Mouse (Mus musculus) midbrain, embryonic 13.5 days (tissue): Measurements from ENCODE around the gene Tmem52b. TPM values are rescaled to one million over a fixed set of nuclear protein-coding genes. Genes with fewer than 3 reads are reported as not detected.
A peak's percentile ranks its signal among the peaks of the same experiment; 100 is the strongest.

Experiments used
- ATAC-seq: fragments of 200-750 bp; cut with Nextera tagmentation; 2 replicates; pipeline ENCODE4 v1.8.0; 2017; ENCODE audit warnings: mild to moderate bottlenecking, moderate TSS enrichment, moderate library complexity
- H3K27ac ChIP-seq: fragments of 300-500 bp; sonication (generic); 2 replicates; pipeline ENCODE4 v1.5.1; 2015; ENCODE audit warnings: inconsistent platforms, mild to moderate bottlenecking, moderate library complexity
- H3K27me3 ChIP-seq: fragments of 300-500 bp; sonication (generic); 2 replicates; pipeline ENCODE4 v1.6.1; 2015; ENCODE audit warnings: mild to moderate bottlenecking, inconsistent platforms
- H3K36me3 ChIP-seq: fragments of 300-500 bp; sonication (generic); 2 replicates; pipeline ENCODE4 v1.6.1; 2015; ENCODE audit warnings: mild to moderate bottlenecking, inconsistent platforms
- H3K4me1 ChIP-seq: fragments of 300-500 bp; sonication (generic); replicated peaks from 2 replicates; pipeline ENCODE4 v1.6.1; 2015; ENCODE audit warnings: inconsistent platforms
- H3K4me2 ChIP-seq: fragments of 300-500 bp; sonication (generic); replicated peaks from 2 replicates; pipeline ENCODE4 v1.6.1; 2015; ENCODE audit warnings: moderate library complexity, mild to moderate bottlenecking, inconsistent platforms
- H3K4me3 ChIP-seq: fragments of 300-500 bp; sonication (generic); replicated peaks from 2 replicates; pipeline ENCODE4 v1.5.1; 2015; ENCODE audit warnings: mild to moderate bottlenecking, inconsistent platforms
- H3K9ac ChIP-seq: fragments of 300-500 bp; sonication (generic); replicated peaks from 2 replicates; pipeline ENCODE4 v1.6.1; 2015; ENCODE audit warnings: mild to moderate bottlenecking, inconsistent platforms
- H3K9me3 ChIP-seq: fragments of 300-500 bp; sonication (generic); 2 replicates; pipeline ENCODE4 v1.6.1; 2016; ENCODE audit warnings: mild to moderate bottlenecking, inconsistent platforms
- WGBS: fragments of 180-500 bp; shearing (Covaris S2); methylation state at CpG from one replicate; pipeline ENCODE4 v1.1.7; 2015; 5-methylcytosine and 5-hydroxymethylcytosine counted together
- polyA plus RNA-seq: library from polyadenylated mRNA; unstranded; fragments of >200 nt; fragmentation: Nextera tagmentation; extraction: Ambion mirVana; gene quantifications from 2 replicates; pipeline ENCODE4 v1.2.1, GENCODE M21; 2015

Tmem52b gene
- polyA plus RNA-seq, 1 experiment from 2014 or later: not detected

DNA sequence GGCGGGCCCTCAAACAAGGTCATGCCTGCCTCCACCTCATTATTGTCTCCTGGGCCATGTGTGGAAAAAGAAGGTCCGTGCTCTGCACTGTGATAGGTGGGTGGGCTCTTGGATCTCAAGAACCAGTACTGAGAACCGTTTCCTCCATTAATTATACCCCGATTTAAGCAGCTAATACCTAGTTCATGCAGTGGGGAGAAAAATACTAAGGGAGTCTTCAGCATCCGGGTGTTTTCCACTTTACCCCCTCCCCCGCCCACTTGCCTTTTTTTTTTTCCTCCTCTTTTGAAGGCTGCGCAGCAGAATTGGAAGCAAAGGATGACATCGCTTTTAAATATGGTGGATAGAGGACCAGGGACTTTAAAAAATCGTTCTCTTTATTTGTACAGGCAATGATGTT, 21.7 kb downstream of the Tmem52b start:
- ATAC-seq: peak; percentile 72
- Histone ChIP-seq H3K9ac (peak overlapping the region; percentile 92), H3K36me3 (peaks cover 18% of the 10 kb centered on the region), H3K27me3 (no peaks in the 10 kb centered on the region), H3K4me3 (peak overlapping the region; percentile 88), H3K4me1 (peaks cover 37% of the 10 kb centered on the region), H3K27ac (peak overlapping the region; percentile 88), H3K4me2 (peak overlapping the region; percentile 71), H3K9me3 (no peaks in the 10 kb centered on the region)
- 11% methylated on average over 9 of the region's 9 CpGs for WGBS

DNA sequence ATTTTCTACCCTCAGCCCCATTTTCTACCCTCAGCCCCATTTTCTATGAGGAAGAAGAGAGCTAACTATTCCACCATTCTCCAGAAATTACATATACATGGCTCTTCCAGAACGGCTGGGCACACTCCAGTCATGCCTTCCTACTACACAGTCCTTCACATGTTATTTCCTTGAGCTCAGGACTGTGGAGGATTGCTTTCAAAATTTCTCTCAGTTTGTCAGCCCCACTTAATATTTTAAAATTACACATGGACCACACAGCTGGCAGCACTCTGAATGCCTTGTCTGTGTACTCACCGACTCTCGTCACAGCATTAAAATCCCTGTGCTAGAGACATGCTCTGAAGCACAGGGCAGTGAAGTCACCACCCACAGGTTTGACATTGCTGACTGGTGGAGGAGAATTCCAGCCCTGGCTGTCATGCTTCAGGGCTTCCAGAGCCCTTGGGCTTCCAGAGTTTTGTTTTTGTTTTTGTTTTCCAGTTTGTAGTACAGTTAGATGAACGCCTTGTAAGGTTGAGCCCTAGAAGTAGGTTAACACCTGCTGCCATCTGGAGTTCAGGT, 22.4 kb downstream of the Tmem52b start:
- ATAC-seq: peak; percentile 37
- peak overlapping the region; percentile 88 for H3K27ac ChIP-seq
- peak overlapping the region; percentile 88 for H3K4me3 ChIP-seq
- peak overlapping the region; percentile 71 for H3K4me2 ChIP-seq
- H3K9ac ChIP-seq: peak overlapping the region; percentile 92
- H3K36me3 ChIP-seq: peaks cover 24% of the 10 kb centered on the region
- H3K9me3 ChIP-seq: no peaks in the 10 kb centered on the region
- H3K27me3 ChIP-seq: no peaks in the 10 kb centered on the region
- peaks cover 37% of the 10 kb centered on the region for H3K4me1 ChIP-seq
- WGBS: 51% methylated on average over 4 of the region's 4 CpGs

DNA sequence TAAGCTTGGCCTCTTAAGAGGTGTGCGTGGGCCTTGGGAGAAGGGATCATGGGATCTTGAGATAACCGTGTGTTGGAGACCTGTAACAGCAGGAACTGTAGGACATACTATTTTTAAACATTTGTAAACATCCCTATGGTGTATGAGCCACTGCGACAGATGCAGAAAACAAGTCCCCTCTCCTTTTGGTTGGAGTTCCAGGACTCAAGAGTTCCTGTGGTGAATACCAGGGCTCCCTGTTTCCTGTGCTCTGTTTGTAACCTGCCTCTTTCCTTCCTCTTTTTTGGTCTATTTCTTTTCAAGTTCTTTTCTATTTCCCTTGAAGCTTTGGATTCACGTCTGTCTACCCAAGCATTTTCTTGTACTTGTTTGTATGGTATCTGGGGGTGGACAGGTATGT, 23.4 kb downstream of the Tmem52b start:
- Histone ChIP-seq H3K4me1 (peaks cover 37% of the 10 kb centered on the region), H3K4me3 (peak overlapping the region; percentile 88), H3K4me2 (peak overlapping the region; percentile 71), H3K27me3 (no peaks in the 10 kb centered on the region), H3K9me3 (no peaks in the 10 kb centered on the region), H3K9ac (no peak overlapping the region), H3K27ac (no peak overlapping the region), H3K36me3 (peaks cover 34% of the 10 kb centered on the region)
- ATAC-seq: no peak
- 86% methylated on average over 4 of the region's 4 CpGs for WGBS

DNA sequence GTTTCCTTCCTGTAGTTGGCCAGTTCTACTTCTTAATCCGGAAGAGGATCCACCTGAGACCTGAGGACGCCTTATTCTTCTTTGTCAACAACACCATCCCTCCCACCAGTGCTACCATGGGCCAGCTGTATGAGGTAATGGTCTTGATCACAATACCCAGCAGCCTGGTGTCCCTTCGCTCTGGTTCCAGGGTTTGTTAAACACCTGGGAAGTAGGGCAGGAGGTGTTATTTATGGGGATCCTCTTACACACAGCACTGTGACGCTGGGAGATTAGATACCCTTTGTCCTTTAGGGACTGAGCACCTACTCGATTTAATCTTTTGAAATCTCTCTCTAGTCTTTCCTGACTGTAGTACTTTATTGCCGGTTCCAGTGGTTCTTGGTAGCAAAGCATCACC, 26.2 kb downstream of the Tmem52b start:
- Histone ChIP-seq H3K27ac (no peak overlapping the region), H3K4me3 (no peak overlapping the region), H3K36me3 (peaks cover 52% of the 10 kb centered on the region), H3K9me3 (no peaks in the 10 kb centered on the region), H3K4me1 (peaks cover 36% of the 10 kb centered on the region), H3K9ac (no peak overlapping the region), H3K27me3 (no peaks in the 10 kb centered on the region), H3K4me2 (no peak overlapping the region)
- ATAC-seq: no peak
- 85% methylated on average over 6 of the region's 6 CpGs for WGBS

DNA sequence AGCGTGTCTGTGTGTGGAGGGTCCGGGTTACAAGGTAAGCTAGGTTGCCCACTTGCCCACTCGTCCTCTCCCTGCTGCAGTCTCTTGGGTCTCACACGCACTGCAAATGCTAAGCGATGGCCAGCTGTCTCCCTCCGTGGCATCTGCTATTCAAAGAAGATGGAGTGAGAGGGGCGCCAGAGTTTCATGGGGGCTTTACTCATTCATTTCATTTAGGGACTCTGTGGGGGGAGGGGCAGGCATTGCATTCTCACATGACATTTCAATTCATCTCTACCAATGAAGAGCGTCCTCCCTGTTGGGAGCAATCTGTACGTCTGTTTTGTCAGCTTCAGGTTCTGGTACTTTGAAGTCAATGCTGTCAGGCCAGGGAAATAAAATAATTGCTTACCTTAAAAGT, 29.6 kb downstream of the Tmem52b start:
- no peak for ATAC-seq
- 51% methylated on average over 9 of the region's 9 CpGs for whole genome bisulfite sequencing
- no peak overlapping the region for H3K4me3 ChIP-seq
- no peaks in the 10 kb centered on the region for H3K9me3 ChIP-seq
- H3K36me3 ChIP-seq: peaks cover 52% of the 10 kb centered on the region
- no peaks in the 10 kb centered on the region for H3K27me3 ChIP-seq
- H3K4me2 ChIP-seq: no peak overlapping the region
- no peak overlapping the region for H3K27ac ChIP-seq
- peaks cover 13% of the 10 kb centered on the region for H3K4me1 ChIP-seq
- H3K9ac ChIP-seq: no peak overlapping the region

DNA sequence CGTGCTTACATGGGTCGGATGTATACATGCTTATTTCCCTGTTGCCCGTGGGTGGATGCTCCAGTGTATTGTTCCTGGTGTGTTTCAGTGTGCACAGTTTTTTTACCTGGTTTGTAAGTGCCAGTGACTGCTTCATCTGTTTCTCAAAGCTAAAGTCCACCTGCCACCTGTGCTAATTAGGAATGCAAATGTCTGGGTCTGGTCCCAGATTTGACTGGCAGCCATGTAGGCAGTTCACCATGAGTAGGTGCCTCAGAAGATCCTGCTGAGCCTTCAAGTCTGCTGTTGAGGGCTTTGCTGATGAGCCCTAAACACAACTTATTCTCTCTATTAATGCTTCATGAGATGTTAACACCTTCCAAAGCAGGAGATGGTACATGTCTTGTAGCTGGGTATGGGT, 30.2 kb downstream of the Tmem52b start:
- no peak for ATAC-seq
- no peaks in the 10 kb centered on the region for H3K27me3 ChIP-seq
- peaks cover 9% of the 10 kb centered on the region for H3K4me1 ChIP-seq
- no peak overlapping the region for H3K9ac ChIP-seq
- 86% methylated on average over 3 of the region's 3 CpGs for WGBS
- no peaks in the 10 kb centered on the region for H3K9me3 ChIP-seq
- peaks cover 48% of the 10 kb centered on the region for H3K36me3 ChIP-seq
- no peak overlapping the region for H3K4me3 ChIP-seq
- no peak overlapping the region for H3K4me2 ChIP-seq
- no peak overlapping the region for H3K27ac ChIP-seq

- H3K36me3 ChIP-seq: peaks cover 36% of the 10 kb centered on the region
- ATAC-seq: peak; percentile 81
- 62% methylated on average over 6 of the region's 6 CpGs for WGBS
- H3K27ac ChIP-seq: no peak overlapping the region
- H3K27me3 ChIP-seq: no peaks in the 10 kb centered on the region
- no peaks in the 10 kb centered on the region for H3K9me3 ChIP-seq
- H3K9ac ChIP-seq: no peak overlapping the region
- H3K4me2 ChIP-seq: no peak overlapping the region
- H3K4me1 ChIP-seq: peaks cover 9% of the 10 kb centered on the region
- no peak overlapping the region for H3K4me3 ChIP-seq
Measured at GRCm38 (mm10) chr6:129543709-129544606, 31.6 kb downstream of the Tmem52b start.

- Histone ChIP-seq H3K27me3 (no peaks in the 10 kb centered on the region), H3K4me2 (no peak overlapping the region), H3K9ac (no peak overlapping the region), H3K36me3 (peaks cover 4% of the 10 kb centered on the region; the same call in 1 of the 2 replicates), H3K27ac (no peak overlapping the region), H3K4me1 (0 out of 2 replicates have a peak, but pooled peaks cover 3% of the 10 kb centered on the region), H3K4me3 (no peak overlapping the region), H3K9me3 (no peaks in the 10 kb centered on the region)
- ATAC-seq: no peak
- 89% methylated on average over 2 of the region's 2 CpGs for WGBS
Measured at GRCm38 (mm10) chr6:129547277-129547676, 34.9 kb downstream of the Tmem52b start.

GRCm38 (mm10) chr6:129548009-129548408, 35.7 kb downstream of the Tmem52b start:
- no peaks in the 10 kb centered on the region for H3K36me3 ChIP-seq
- no peak overlapping the region for H3K27ac ChIP-seq
- no peak for ATAC-seq
- H3K4me1 ChIP-seq: 0 out of 2 replicates have a peak, but pooled peaks cover 3% of the 10 kb centered on the region
- no peak overlapping the region for H3K4me2 ChIP-seq
- H3K27me3 ChIP-seq: no peaks in the 10 kb centered on the region
- 76% methylated on average over 3 of the region's 3 CpGs for WGBS
- H3K4me3 ChIP-seq: no peak overlapping the region
- no peak overlapping the region for H3K9ac ChIP-seq
- no peaks in the 10 kb centered on the region for H3K9me3 ChIP-seq

GRCm38 (mm10) chr6:129557298-129558023, 45.1 kb downstream of the Tmem52b start:
- no peaks in the 10 kb centered on the region for H3K36me3 ChIP-seq
- no peak overlapping the region for H3K9ac ChIP-seq
- no peaks in the 10 kb centered on the region for H3K9me3 ChIP-seq
- no peak overlapping the region for H3K4me2 ChIP-seq
- H3K27ac ChIP-seq: no peak overlapping the region
- peaks cover 11% of the 10 kb centered on the region; the same call in 1 of the 2 replicates for H3K4me1 ChIP-seq
- ATAC-seq: peak; percentile 43
- no peaks in the 10 kb centered on the region for H3K27me3 ChIP-seq
- no peak overlapping the region for H3K4me3 ChIP-seq

DNA sequence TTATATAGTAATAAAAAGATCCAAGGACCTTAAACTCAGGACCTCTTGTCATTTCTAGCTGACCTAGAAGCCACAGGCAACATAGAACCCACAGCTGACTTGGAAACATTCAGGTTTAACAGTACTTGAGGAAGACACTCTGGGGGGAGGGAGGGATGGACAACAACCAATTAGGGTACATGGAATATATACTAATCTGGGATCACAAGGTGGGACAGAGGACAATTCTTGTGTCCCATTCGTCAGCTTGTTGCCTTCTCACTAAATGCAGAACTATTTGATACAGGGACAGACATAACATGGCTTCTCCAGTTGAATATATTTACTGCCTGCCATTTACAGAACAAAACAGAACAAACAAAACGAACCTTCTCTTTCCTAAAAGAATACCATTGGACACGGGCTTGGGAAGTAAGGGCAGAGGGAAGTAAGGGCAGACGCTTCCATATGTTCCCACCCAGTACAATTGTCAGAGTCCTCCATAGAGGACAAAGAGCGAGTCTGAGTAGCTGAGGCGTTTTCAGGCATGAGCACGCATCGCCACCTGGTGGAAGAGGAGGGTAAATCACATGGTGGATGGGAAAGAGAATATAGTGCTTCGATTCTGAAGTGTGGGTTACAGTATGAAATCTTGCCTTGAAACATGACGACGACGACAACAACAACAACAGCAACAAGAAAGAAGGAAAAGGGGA, 46.7 kb downstream of the Tmem52b start:
- H3K9ac ChIP-seq: no peak overlapping the region
- peaks cover 11% of the 10 kb centered on the region; the same call in 1 of the 2 replicates for H3K4me1 ChIP-seq
- H3K4me3 ChIP-seq: no peak overlapping the region
- H3K27me3 ChIP-seq: no peaks in the 10 kb centered on the region
- 19% methylated on average over 12 of the region's 12 CpGs for WGBS
- H3K4me2 ChIP-seq: no peak overlapping the region
- no peaks in the 10 kb centered on the region for H3K36me3 ChIP-seq
- peak; percentile 90 for ATAC-seq
- H3K27ac ChIP-seq: no peak overlapping the region
- H3K9me3 ChIP-seq: no peaks in the 10 kb centered on the region
